Mouse (Mus musculus): ENCODE measurements at regions not wholly inside any gene's neighbourhood (a gene's known extent, or its start where the extent isn't known, plus 50 kb on each side); places are given as distances from the start of the nearest gene placed in this dataset.

GRCm38 (mm10) chr5:114512756-114513155 is 55.1 kb upstream of the Fam222a start:
- DNase-seq (ENCODE audit: low spot score in 2 of 2): peak in 1 of 2 experiments; percentile 5

GRCm38 (mm10) chr5:114513911-114514457 is 53.8 kb upstream of the Fam222a start:
- no peak for DNase-seq (ENCODE audit: low spot score in 2 of 2)

- no peak for DNase-seq (ENCODE audit: low spot score in 2 of 2)
These were observed 50.8 kb upstream of the Fam222a start for GRCm38 (mm10) chr5:114517010-114517409.

DNA sequence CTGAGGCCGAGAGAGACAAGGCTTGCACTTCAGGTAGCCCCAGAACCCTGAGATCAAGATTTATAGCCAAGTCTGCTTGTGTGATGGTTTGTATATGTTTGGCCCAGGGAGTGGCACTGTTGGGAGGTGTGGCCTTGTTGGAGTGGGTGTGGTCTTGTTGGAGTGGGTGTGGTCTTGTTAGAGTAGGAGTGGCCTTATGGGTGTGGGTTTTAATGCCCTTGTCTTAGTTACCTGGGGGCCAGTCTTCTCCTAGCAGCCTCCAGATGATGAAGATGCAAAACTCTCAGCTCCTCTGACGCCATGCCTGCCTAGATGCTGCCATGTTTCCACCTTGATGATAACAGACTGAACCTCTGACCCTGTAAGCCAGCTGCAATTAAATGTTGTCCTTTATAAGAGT is 49.8 kb upstream of the Fam222a start:
- no peak for DNase-seq (ENCODE audit: low spot score in 2 of 2)

All from layer of hippocampus, adult 8-10 months (tissue).